Mouse (Mus musculus): ENCODE measurements around the gene Ccnd2. TPM values are rescaled to one million over a fixed set of nuclear protein-coding genes. Genes with fewer than 3 reads are reported as not detected.
A peak's percentile ranks its signal among the peaks of the same experiment; 100 is the strongest.

The Ccnd2 gene
- 1,785 and 2,054 TPM in 2 replicates for polyA plus RNA-seq (2015; fragmentation: Nextera tagmentation; extraction: Ambion mirVana)

GRCm38 (mm10) chr6:127152106-127152951, at the start of gene Ccnd2:
Ccnd2 (minus strand) TSS chr6:127152193.
- ATAC-seq: peak; percentile 54
- H3K4me3 ChIP-seq: peak within 1 kb of the TSS; percentile 78
- peak within 1 kb of the TSS; percentile 83 for H3K27ac ChIP-seq
- no peaks in the 10 kb centered on the region for H3K9me3 ChIP-seq (replicated peaks)
- H3K4me1 ChIP-seq: peaks cover 65% of the 10 kb centered on the region
- WGBS: under 1% methylated on average over 39 of the region's 40 CpGs
- no peaks in the 10 kb centered on the region for H3K36me3 ChIP-seq (ENCODE audit: poor library complexity, severe bottlenecking)
- peaks cover 37% of the 10 kb centered on the region for H3K27me3 ChIP-seq
- peak within 1 kb of the TSS; percentile 91 for H3K4me2 ChIP-seq
- peak within 1 kb of the TSS; percentile 63 for H3K9ac ChIP-seq

- no peaks in the 10 kb centered on the region for H3K4me1 ChIP-seq
- ATAC-seq: no peak
- no peak overlapping the region for H3K4me3 ChIP-seq
- H3K36me3 ChIP-seq (ENCODE audit: poor library complexity, severe bottlenecking): no peaks in the 10 kb centered on the region
- no peak overlapping the region for H3K27ac ChIP-seq
- H3K27me3 ChIP-seq: no peaks in the 10 kb centered on the region
- H3K9ac ChIP-seq: no peak overlapping the region
- H3K4me2 ChIP-seq: no peak overlapping the region
- 87% methylated on average over 2 of the region's 2 CpGs for WGBS
- no peaks in the 10 kb centered on the region for H3K9me3 ChIP-seq (replicated peaks)
These were observed 45.0 kb upstream of the Ccnd2 start for GRCm38 (mm10) chr6:127196985-127197384.

DNA sequence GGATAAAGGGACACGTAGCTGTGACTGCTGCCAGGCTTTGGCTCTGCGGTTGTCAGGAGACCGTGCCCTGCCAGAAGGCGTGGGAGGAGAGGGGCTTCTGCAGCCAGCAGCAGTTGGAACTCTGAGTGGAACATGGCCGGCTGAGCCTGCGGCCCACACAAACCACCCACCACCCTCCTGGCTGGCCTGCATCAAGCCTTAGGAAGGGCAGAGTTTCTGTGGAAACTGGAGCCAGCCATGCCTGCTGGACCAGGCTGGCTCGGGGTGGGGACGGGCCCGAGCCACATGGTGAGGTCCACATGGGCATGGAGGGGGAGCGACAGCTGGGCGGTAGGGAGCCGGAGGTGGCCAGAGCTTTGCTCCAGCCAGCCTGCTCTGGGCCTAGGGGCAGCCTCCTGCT, 29.3 kb upstream of the Ccnd2 start:
- H3K4me3 ChIP-seq: no peak overlapping the region
- H3K9me3 ChIP-seq (replicated peaks): no peaks in the 10 kb centered on the region
- H3K36me3 ChIP-seq (ENCODE audit: poor library complexity, severe bottlenecking): no peaks in the 10 kb centered on the region
- H3K9ac ChIP-seq: no peak overlapping the region
- no peak overlapping the region for H3K27ac ChIP-seq
- H3K27me3 ChIP-seq: no peaks in the 10 kb centered on the region
- H3K4me1 ChIP-seq: peaks cover 20% of the 10 kb centered on the region
- ATAC-seq: no peak
- H3K4me2 ChIP-seq: no peak overlapping the region
- WGBS: 78% methylated on average over 12 of the region's 12 CpGs

- Histone ChIP-seq H3K4me2 (no peak overlapping the region), H3K9ac (no peak overlapping the region), H3K9me3 (replicated peaks) (no peaks in the 10 kb centered on the region), H3K4me1 (peaks cover 20% of the 10 kb centered on the region), H3K27me3 (no peaks in the 10 kb centered on the region), H3K36me3 (ENCODE audit: poor library complexity, severe bottlenecking) (no peaks in the 10 kb centered on the region), H3K27ac (no peak overlapping the region), H3K4me3 (no peak overlapping the region)
- 48% methylated on average over 12 of the region's 12 CpGs for WGBS
- no peak; the same call in 1 of the 2 replicates for ATAC-seq
These were observed 27.2 kb upstream of the Ccnd2 start for GRCm38 (mm10) chr6:127179056-127179759.

GRCm38 (mm10) chr6:127177962-127178361, 26.0 kb upstream of the Ccnd2 start:
- Histone ChIP-seq H3K36me3 (ENCODE audit: poor library complexity, severe bottlenecking) (no peaks in the 10 kb centered on the region), H3K4me1 (peaks cover 20% of the 10 kb centered on the region), H3K27me3 (no peaks in the 10 kb centered on the region), H3K4me2 (no peak overlapping the region), H3K9me3 (replicated peaks) (no peaks in the 10 kb centered on the region), H3K9ac (no peak overlapping the region), H3K4me3 (no peak overlapping the region), H3K27ac (no peak overlapping the region)
- 89% methylated on average over 7 of the region's 7 CpGs for WGBS
- ATAC-seq: no peak

GRCm38 (mm10) chr6:127177441-127177840, 25.4 kb upstream of the Ccnd2 start:
- Histone ChIP-seq H3K4me3 (no peak overlapping the region), H3K9ac (no peak overlapping the region), H3K36me3 (ENCODE audit: poor library complexity, severe bottlenecking) (no peaks in the 10 kb centered on the region), H3K27me3 (no peaks in the 10 kb centered on the region), H3K27ac (no peak overlapping the region), H3K4me2 (no peak overlapping the region), H3K4me1 (peaks cover 20% of the 10 kb centered on the region), H3K9me3 (replicated peaks) (no peaks in the 10 kb centered on the region)
- ATAC-seq: no peak
- whole genome bisulfite sequencing: 46% methylated on average over 4 of the region's 4 CpGs

- H3K27ac ChIP-seq: no peak overlapping the region
- WGBS: 93% methylated on average over 11 of the region's 11 CpGs
- H3K36me3 ChIP-seq (ENCODE audit: poor library complexity, severe bottlenecking): no peaks in the 10 kb centered on the region
- H3K27me3 ChIP-seq: no peaks in the 10 kb centered on the region
- no peaks in the 10 kb centered on the region for H3K9me3 ChIP-seq (replicated peaks)
- no peak for ATAC-seq
- H3K9ac ChIP-seq: no peak overlapping the region
- H3K4me3 ChIP-seq: no peak overlapping the region
- peaks cover 4% of the 10 kb centered on the region; the same call in 1 of the 2 replicates for H3K4me1 ChIP-seq
- H3K4me2 ChIP-seq: no peak overlapping the region
These were observed 20.5 kb upstream of the Ccnd2 start for GRCm38 (mm10) chr6:127172461-127172860.

GRCm38 (mm10) chr6:127170734-127171133, 18.7 kb upstream of the Ccnd2 start:
- no peaks in the 10 kb centered on the region for H3K4me1 ChIP-seq
- H3K27ac ChIP-seq: no peak overlapping the region
- H3K9ac ChIP-seq: no peak overlapping the region
- H3K9me3 ChIP-seq (replicated peaks): no peaks in the 10 kb centered on the region
- H3K27me3 ChIP-seq: no peaks in the 10 kb centered on the region
- H3K4me3 ChIP-seq: no peak overlapping the region
- no peak for ATAC-seq
- H3K36me3 ChIP-seq (ENCODE audit: poor library complexity, severe bottlenecking): no peaks in the 10 kb centered on the region
- 89% methylated on average over 8 of the region's 8 CpGs for WGBS
- H3K4me2 ChIP-seq: no peak overlapping the region

- no peak for ATAC-seq
- Histone ChIP-seq H3K9ac (no peak overlapping the region), H3K36me3 (ENCODE audit: poor library complexity, severe bottlenecking) (no peaks in the 10 kb centered on the region), H3K4me3 (no peak overlapping the region), H3K27ac (no peak overlapping the region), H3K27me3 (no peaks in the 10 kb centered on the region), H3K4me2 (no peak overlapping the region), H3K9me3 (replicated peaks) (no peaks in the 10 kb centered on the region), H3K4me1 (no peaks in the 10 kb centered on the region)
- 69% methylated on average over 4 of the region's 4 CpGs for WGBS
These were observed 13.7 kb upstream of the Ccnd2 start for GRCm38 (mm10) chr6:127165663-127166062.

GRCm38 (mm10) chr6:127162842-127163241, 10.8 kb upstream of the Ccnd2 start:
- H3K4me2 ChIP-seq: no peak overlapping the region
- no peaks in the 10 kb centered on the region for H3K9me3 ChIP-seq (replicated peaks)
- no peak overlapping the region for H3K9ac ChIP-seq
- H3K27me3 ChIP-seq: peaks cover 7% of the 10 kb centered on the region; the same call in 1 of the 2 replicates
- no peak overlapping the region for H3K27ac ChIP-seq
- ATAC-seq: no peak
- no peaks in the 10 kb centered on the region for H3K4me1 ChIP-seq
- 67% methylated on average over 6 of the region's 6 CpGs for WGBS
- no peak overlapping the region for H3K4me3 ChIP-seq
- no peaks in the 10 kb centered on the region for H3K36me3 ChIP-seq (ENCODE audit: poor library complexity, severe bottlenecking)

DNA sequence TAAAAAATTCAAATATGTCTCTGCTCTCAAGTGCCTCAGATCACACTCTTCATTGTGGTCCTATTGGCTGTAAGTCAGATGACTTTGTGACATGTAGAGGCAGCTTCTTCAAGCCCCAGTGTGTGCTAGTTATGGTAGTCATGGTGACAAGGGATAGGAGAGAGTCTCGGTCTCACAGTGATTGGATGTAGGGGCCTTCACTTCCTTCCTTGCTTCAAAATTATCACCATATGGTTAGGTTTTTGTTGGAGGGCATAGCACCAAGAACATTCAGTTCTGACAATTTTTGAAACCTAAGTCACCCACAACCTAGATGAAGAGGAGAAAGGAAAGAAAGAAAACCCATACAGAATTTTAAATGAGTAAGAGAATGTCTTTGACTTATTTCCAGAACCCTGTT, 5.3 kb upstream of the Ccnd2 start:
- no peak overlapping the region for H3K4me2 ChIP-seq
- H3K36me3 ChIP-seq (ENCODE audit: poor library complexity, severe bottlenecking): no peaks in the 10 kb centered on the region
- peaks cover 49% of the 10 kb centered on the region for H3K27me3 ChIP-seq
- WGBS: 63% methylated on average over 1 of the region's 1 CpGs
- peaks cover 33% of the 10 kb centered on the region for H3K4me1 ChIP-seq
- ATAC-seq: no peak
- H3K9ac ChIP-seq: no peak overlapping the region
- no peak overlapping the region for H3K4me3 ChIP-seq
- no peaks in the 10 kb centered on the region for H3K9me3 ChIP-seq (replicated peaks)
- H3K27ac ChIP-seq: no peak overlapping the region

GRCm38 (mm10) chr6:127155468-127155867, 3.5 kb upstream of the Ccnd2 start:
- H3K9me3 ChIP-seq (replicated peaks): no peaks in the 10 kb centered on the region
- no peak for ATAC-seq
- H3K36me3 ChIP-seq (ENCODE audit: poor library complexity, severe bottlenecking): no peaks in the 10 kb centered on the region
- H3K27ac ChIP-seq: no peak overlapping the region
- peak overlapping the region; percentile 91 for H3K4me2 ChIP-seq
- under 1% methylated on average over 15 of the region's 15 CpGs for WGBS
- peaks cover 48% of the 10 kb centered on the region for H3K4me1 ChIP-seq
- peak overlapping the region; percentile 78 for H3K4me3 ChIP-seq
- H3K9ac ChIP-seq: 0 out of 2 replicates have a peak overlapping the region, but pooled peaks have one; percentile 1
- H3K27me3 ChIP-seq: peaks cover 49% of the 10 kb centered on the region

All from forebrain, embryonic 13.5 days (tissue).